Mouse (Mus musculus) heart, adult 2 months (tissue): ENCODE measurements around the gene Slc10a1.

Source experiments
- CTCF ChIP-seq: fragments of 200-600 bp; IDR thresholded peaks from 2 replicates; pipeline ENCODE4 v1.8.1; 2022; ENCODE audit warnings: antibody characterized with exemption, mild to moderate bottlenecking, moderate library complexity
- EP300 ChIP-seq: fragments of 200-500 bp; IDR thresholded peaks from 2 replicates; pipeline ENCODE4 v1.6.1; 2011; ENCODE audit warnings: low read depth, low read length, control low read depth; ENCODE audit not compliant: insufficient read depth
- POLR2A ChIP-seq: fragments of 200-500 bp; IDR thresholded peaks from 2 replicates; pipeline ENCODE4 v1.6.1; 2011; ENCODE audit warnings: mild to moderate bottlenecking, low read depth, low read length, control low read depth; ENCODE audit not compliant: insufficient read depth

GRCm38 (mm10) chr12:80971756-80972155 lies 3.3 kb upstream of the Slc10a1 start:
- no peak for TF ChIP-seq POLR2A
- no peak for TF ChIP-seq CTCF
- TF ChIP-seq EP300: no peak
